Mouse (Mus musculus): ENCODE measurements at regions not wholly inside any gene's neighbourhood (a gene's known extent, or its start where the extent isn't known, plus 50 kb on each side); places are given as distances from the start of the nearest gene placed in this dataset.
A peak's percentile ranks its signal among the peaks of the same experiment; 100 is the strongest.

- peak; percentile 1 for DNase-seq (ENCODE audit: low read depth, low spot score)
Measured at GRCm38 (mm10) chr8:6144588-6144987, 1039.4 kb upstream of the Slc10a2 start.

GRCm38 (mm10) chr8:6140090-6140489 is 1034.9 kb upstream of the Slc10a2 start:
- no peak for DNase-seq (ENCODE audit: low read depth, low spot score)

More at GRCm38 (mm10) chr8:6144588-6144987, 1039.4 kb upstream of the Slc10a2 start:
- no peaks in the 10 kb centered on the region for H3K27me3 ChIP-seq (ENCODE audit: control insufficient read depth in 1 of 2, insufficient read depth in 2 of 2, low read length in 2 of 2)
- no peaks in the 10 kb centered on the region for H3K9me3 ChIP-seq (replicated peaks; ENCODE audit: insufficient read depth, low read length)
- H3K36me3 ChIP-seq (ENCODE audit: control insufficient read depth in 1 of 2, insufficient read depth in 2 of 2, low read length in 2 of 2): no peaks in the 10 kb centered on the region
- TF ChIP-seq BHLHE40 (IDR thresholded peaks at IDR 0.05; ENCODE audit: borderline replicate concordance, low read depth, low read length): no peak
- no peak for TF ChIP-seq JUND (IDR thresholded peaks at IDR 0.05; ENCODE audit: low read depth, low read length)
- no peak for TF ChIP-seq MYC (IDR thresholded peaks at IDR 0.05; ENCODE audit: low read depth, low read length)
- no peak for TF ChIP-seq TBP (IDR thresholded peaks at IDR 0.05; ENCODE audit: low read depth, low read length)
- no peak for TF ChIP-seq EP300 (IDR thresholded peaks at IDR 0.05; ENCODE audit: low read depth in 1 of 2, low read length in 2 of 2)
- TF ChIP-seq TAL1 (IDR thresholded peaks at IDR 0.05; ENCODE audit: low read length): no peak
- TF ChIP-seq MYB (IDR thresholded peaks at IDR 0.05; ENCODE audit: low read depth, low read length): no peak
- no peak for TF ChIP-seq SMC3 (IDR thresholded peaks at IDR 0.05; ENCODE audit: low read depth, low read length)
- H3K4me1 ChIP-seq (ENCODE audit: control insufficient read depth in 1 of 2, insufficient read depth in 2 of 2, low read length in 2 of 2): no peaks in the 10 kb centered on the region
- H3K27ac ChIP-seq (ENCODE audit: control insufficient read depth, low read depth, low read length): no peak overlapping the region
- H3K9ac ChIP-seq (ENCODE audit: control insufficient read depth, low read depth, low read length, poor library complexity, severe bottlenecking): no peak overlapping the region
- H3K79me2 ChIP-seq (ENCODE audit: control insufficient read depth, insufficient read depth, low read length, poor library complexity): no peaks in the 10 kb centered on the region
- no peak overlapping the region for H3K4me3 ChIP-seq (ENCODE audit: control insufficient read depth in 1 of 2, insufficient read depth in 1 of 2, low read depth in 2 of 2, low read length in 2 of 2)

DNA sequence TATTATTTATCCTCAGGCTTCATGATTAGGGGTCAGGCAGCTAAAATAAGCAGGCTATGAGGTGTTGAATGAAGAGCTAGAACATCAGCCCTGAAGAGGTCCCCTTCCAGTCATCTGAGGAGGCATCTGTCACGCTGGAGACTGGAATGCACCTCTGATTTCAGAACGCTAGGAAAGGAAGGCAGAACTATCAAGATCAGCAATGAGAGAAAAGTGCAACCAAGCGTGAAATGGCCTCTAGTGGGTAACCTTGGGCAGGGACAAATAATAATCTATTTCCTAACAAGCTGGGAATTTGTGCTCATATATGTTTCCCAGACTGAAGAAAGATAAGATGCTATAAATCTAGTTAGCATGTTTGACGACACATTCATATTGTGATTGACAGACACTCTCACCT is 1034.0 kb upstream of the Slc10a2 start:
- Histone ChIP-seq H3K79me2 (ENCODE audit: control insufficient read depth, insufficient read depth, low read length, poor library complexity) (no peaks in the 10 kb centered on the region), H3K9ac (ENCODE audit: control insufficient read depth, low read depth, low read length, poor library complexity, severe bottlenecking) (no peak overlapping the region), H3K4me3 (ENCODE audit: control insufficient read depth in 1 of 2, insufficient read depth in 1 of 2, low read depth in 2 of 2, low read length in 2 of 2) (no peak overlapping the region), H3K4me1 (ENCODE audit: control insufficient read depth in 1 of 2, insufficient read depth in 2 of 2, low read length in 2 of 2) (no peaks in the 10 kb centered on the region), H3K27me3 (ENCODE audit: control insufficient read depth in 1 of 2, insufficient read depth in 2 of 2, low read length in 2 of 2) (no peaks in the 10 kb centered on the region), H3K27ac (ENCODE audit: control insufficient read depth, low read depth, low read length) (no peak overlapping the region), H3K9me3 (replicated peaks; ENCODE audit: insufficient read depth, low read length) (no peaks in the 10 kb centered on the region), H3K36me3 (ENCODE audit: control insufficient read depth in 1 of 2, insufficient read depth in 2 of 2, low read length in 2 of 2) (no peaks in the 10 kb centered on the region)
- DNase-seq (ENCODE audit: low read depth, low spot score): no peak
- TF ChIP-seq CHD2 (IDR thresholded peaks at IDR 0.05; ENCODE audit: low read length) (no peak), MEF2A (IDR thresholded peaks at IDR 0.05; ENCODE audit: extremely low read depth, insufficient replicate concordance, low read depth, low read length, poor library complexity, severe bottlenecking) (no peak), MAFK (IDR thresholded peaks at IDR 0.05; ENCODE audit: borderline replicate concordance, low read depth, low read length) (no peak), MAZ (IDR thresholded peaks at IDR 0.05; ENCODE audit: low read depth, low read length) (no peak), MYB (IDR thresholded peaks at IDR 0.05; ENCODE audit: low read depth, low read length) (no peak), NRF1 (IDR thresholded peaks at IDR 0.05; ENCODE audit: insufficient read depth, low read depth, low read length, poor library complexity, severe bottlenecking) (no peak), POLR2AphosphoS5 (IDR thresholded peaks at IDR 0.05; ENCODE audit: borderline replicate concordance, low read depth, low read length) (no peak), HCFC1 (IDR thresholded peaks at IDR 0.05; ENCODE audit: low read depth, low read length) (no peak), BHLHE40 (IDR thresholded peaks at IDR 0.05; ENCODE audit: borderline replicate concordance, low read depth, low read length) (no peak), SIN3A (IDR thresholded peaks at IDR 0.05; ENCODE audit: low read length) (no peak), ZKSCAN1 (IDR thresholded peaks at IDR 0.05; ENCODE audit: low read depth, low read length) (no peak), MYC (IDR thresholded peaks at IDR 0.05; ENCODE audit: low read depth, low read length) (no peak), RAD21 (IDR thresholded peaks at IDR 0.05; ENCODE audit: low read depth, low read length) (no peak), RCOR1 (IDR thresholded peaks at IDR 0.05; ENCODE audit: low read depth, low read length) (no peak)

More at GRCm38 (mm10) chr8:6140090-6140489, 1034.9 kb upstream of the Slc10a2 start:
- Histone ChIP-seq H3K27ac (ENCODE audit: control insufficient read depth, low read depth, low read length) (no peak overlapping the region), H3K4me3 (ENCODE audit: control insufficient read depth in 1 of 2, insufficient read depth in 1 of 2, low read depth in 2 of 2, low read length in 2 of 2) (no peak overlapping the region), H3K79me2 (ENCODE audit: control insufficient read depth, insufficient read depth, low read length, poor library complexity) (no peaks in the 10 kb centered on the region), H3K36me3 (ENCODE audit: control insufficient read depth in 1 of 2, insufficient read depth in 2 of 2, low read length in 2 of 2) (no peaks in the 10 kb centered on the region), H3K9me3 (replicated peaks; ENCODE audit: insufficient read depth, low read length) (no peaks in the 10 kb centered on the region), H3K27me3 (ENCODE audit: control insufficient read depth in 1 of 2, insufficient read depth in 2 of 2, low read length in 2 of 2) (no peaks in the 10 kb centered on the region), H3K4me1 (ENCODE audit: control insufficient read depth in 1 of 2, insufficient read depth in 2 of 2, low read length in 2 of 2) (no peaks in the 10 kb centered on the region), H3K9ac (ENCODE audit: control insufficient read depth, low read depth, low read length, poor library complexity, severe bottlenecking) (no peak overlapping the region)
- no peak for TF ChIP-seq MAZ (IDR thresholded peaks at IDR 0.05; ENCODE audit: low read depth, low read length)
- no peak for TF ChIP-seq CTCF (IDR thresholded peaks at IDR 0.05 in 2 of 3, conservative IDR thresholded peaks at IDR 0.05 in 1 of 3; ENCODE audit: control insufficient read depth in 1 of 3, insufficient read depth in 1 of 3, low read depth in 2 of 3, low read length in 3 of 3, poor library complexity in 1 of 3, severe bottlenecking in 1 of 3)
- no peak for TF ChIP-seq MYB (IDR thresholded peaks at IDR 0.05; ENCODE audit: low read depth, low read length)
- TF ChIP-seq RAD21 (IDR thresholded peaks at IDR 0.05; ENCODE audit: low read depth, low read length): no peak
- TF ChIP-seq TCF12 (IDR thresholded peaks at IDR 0.05; ENCODE audit: low read depth, low read length): no peak
- TF ChIP-seq MAX (IDR thresholded peaks at IDR 0.05; ENCODE audit: low read length): no peak
- TF ChIP-seq HCFC1 (IDR thresholded peaks at IDR 0.05; ENCODE audit: low read depth, low read length): no peak
- TF ChIP-seq CHD1 (IDR thresholded peaks at IDR 0.05; ENCODE audit: low read depth, low read length): no peak
- no peak for TF ChIP-seq SMC3 (IDR thresholded peaks at IDR 0.05; ENCODE audit: low read depth, low read length)
- no peak for TF ChIP-seq ETS1 (IDR thresholded peaks at IDR 0.05; ENCODE audit: low read depth, low read length)
- no peak for TF ChIP-seq CHD2 (IDR thresholded peaks at IDR 0.05; ENCODE audit: low read length)
- no peak for TF ChIP-seq SIN3A (IDR thresholded peaks at IDR 0.05; ENCODE audit: low read length)
- TF ChIP-seq BHLHE40 (IDR thresholded peaks at IDR 0.05; ENCODE audit: borderline replicate concordance, low read depth, low read length): no peak
- no peak for TF ChIP-seq JUND (IDR thresholded peaks at IDR 0.05; ENCODE audit: low read depth, low read length)
- TF ChIP-seq USF2 (IDR thresholded peaks at IDR 0.05; ENCODE audit: borderline replicate concordance in 1 of 2, insufficient read depth in 1 of 2, low read depth in 1 of 2, low read length in 2 of 2): no peak
- TF ChIP-seq UBTF (IDR thresholded peaks at IDR 0.05; ENCODE audit: borderline replicate concordance, insufficient read depth, low read depth, low read length): no peak
- TF ChIP-seq NRF1 (IDR thresholded peaks at IDR 0.05; ENCODE audit: insufficient read depth, low read depth, low read length, poor library complexity, severe bottlenecking): no peak
- TF ChIP-seq ZC3H11A (IDR thresholded peaks at IDR 0.05; ENCODE audit: low read depth, low read length): no peak
- TF ChIP-seq POLR2AphosphoS5 (IDR thresholded peaks at IDR 0.05; ENCODE audit: borderline replicate concordance, low read depth, low read length): no peak
